Mouse (Mus musculus) T-cell, adult 2 months (primary cell): ENCODE measurements around the gene Tead3.
"Not testable (repeated sequence)": the region's sequence is repeated elsewhere in the genome, so short reads cannot be mapped to it uniquely, and the experiment has no call there.

ENCODE experiments used
- DNase-seq: peaks from one replicate; pipeline ENCODE4 v3.0.0; 2022; ENCODE audit warnings: low spot score

The Tead3 gene

GRCm38 (mm10) chr17:28329503-28330231, 20.9 kb downstream of the Tead3 start:
- no peak for DNase-seq

GRCm38 (mm10) chr17:28328946-28329345, 21.7 kb downstream of the Tead3 start:
- no peak for DNase-seq

- peak; percentile 96 for DNase-seq
Measured at GRCm38 (mm10) chr17:28328366-28328928, 22.2 kb downstream of the Tead3 start, which contains the start of gene Rpl10a. Gene Rpl10a (plus strand): TSS chr17:28328471.

- DNase-seq, result no peak
Measured at GRCm38 (mm10) chr17:28327673-28328325, 22.8 kb downstream of the Tead3 start.

GRCm38 (mm10) chr17:28326951-28327350, 23.7 kb downstream of the Tead3 start:
- no peak for DNase-seq

GRCm38 (mm10) chr17:28325751-28326150, 24.9 kb downstream of the Tead3 start:
- no peak for DNase-seq

- DNase-seq, result not testable (repeated sequence)
Measured at GRCm38 (mm10) chr17:28324416-28324815, 26.2 kb downstream of the Tead3 start.

GRCm38 (mm10) chr17:28323786-28324185, 26.8 kb downstream of the Tead3 start:
- no peak for DNase-seq

GRCm38 (mm10) chr17:28321700-28322099, 28.9 kb downstream of the Tead3 start:
- DNase-seq, result no peak

- no peak for DNase-seq
Measured at GRCm38 (mm10) chr17:28317725-28318124, 32.9 kb downstream of the Tead3 start.

GRCm38 (mm10) chr17:28317091-28317490, 33.5 kb downstream of the Tead3 start:
- no peak for DNase-seq

- no peak for DNase-seq
Measured at GRCm38 (mm10) chr17:28316476-28316875, 34.1 kb downstream of the Tead3 start.

- no peak for DNase-seq
Measured at GRCm38 (mm10) chr17:28315611-28316160, 34.9 kb downstream of the Tead3 start.

GRCm38 (mm10) chr17:28313880-28314225, 36.8 kb downstream of the Tead3 start:
- DNase-seq, result no peak

- DNase-seq, result peak; percentile 95
Measured at GRCm38 (mm10) chr17:28313212-28313879, 37.3 kb downstream of the Tead3 start, which contains the start of gene Fance. Gene Fance (plus strand): TSS chr17:28313519.

GRCm38 (mm10) chr17:28312232-28313211, 38.1 kb downstream of the Tead3 start:
- DNase-seq, result peak; percentile 28

GRCm38 (mm10) chr17:28311366-28312132, 39.1 kb downstream of the Tead3 start:
- no peak for DNase-seq

- DNase-seq, result no peak
Measured at GRCm38 (mm10) chr17:28310831-28311230, 39.8 kb downstream of the Tead3 start.

GRCm38 (mm10) chr17:28308297-28309195, 42.1 kb downstream of the Tead3 start:
- DNase-seq, result peak; percentile 77
